Mouse (Mus musculus): ENCODE results near the gene Adgrd1.

DNA sequence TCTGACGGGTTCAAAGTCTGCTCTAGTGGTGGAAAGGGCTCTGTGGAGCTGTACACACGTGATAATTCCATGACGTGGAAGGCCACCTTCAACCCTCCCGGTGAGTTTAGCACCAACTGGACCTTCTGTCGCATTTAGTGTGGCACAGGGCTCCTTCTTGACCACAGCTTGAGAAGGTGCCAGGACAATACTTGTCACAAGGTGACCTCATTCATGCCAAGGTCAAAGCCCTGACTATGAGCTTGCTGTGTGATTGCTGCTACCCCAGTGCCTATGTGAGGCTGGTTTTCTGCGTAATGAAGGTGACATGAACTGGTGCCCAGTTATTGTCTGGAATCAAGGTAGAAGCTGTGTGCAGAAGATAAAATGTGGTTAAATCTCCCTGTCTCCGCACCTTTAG, 25.9 kb downstream of the Adgrd1 start:
- TF ChIP-seq CTCF (IDR thresholded peaks at IDR 0.05) (no peak), EP300 (IDR thresholded peaks at IDR 0.05) (no peak)

Data from lung, postnatal 0 days (tissue).